ENCODE assay signal across 28 mouse cellular contexts in the genomic region with DNA sequence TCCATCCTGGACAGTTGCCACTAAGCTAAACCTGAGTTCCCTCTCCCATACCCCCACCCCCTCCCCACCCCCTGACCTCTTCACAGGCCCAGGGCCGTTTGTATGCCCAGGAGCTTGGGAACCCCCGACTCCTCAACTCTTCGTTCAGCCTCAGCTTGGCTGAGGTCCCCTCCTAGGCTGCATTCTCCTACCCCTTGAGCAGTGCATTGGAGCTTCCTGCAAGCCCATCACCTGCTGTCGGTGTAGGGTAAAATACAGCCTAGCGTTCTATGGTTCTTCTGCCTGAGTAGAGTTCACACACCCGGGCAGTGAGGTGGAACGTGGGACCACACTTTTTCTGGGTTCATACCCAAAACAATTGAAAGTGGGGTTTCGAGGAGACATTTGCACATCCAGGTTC. TPM values are rescaled to one million over a fixed set of nuclear protein-coding genes. Genes with fewer than 3 reads are reported as not detected.
"Had no signal": no experiment of that assay in that cellular context is flagged by ENCODE, and none has a peak within 500 bp of the region (broad histone marks: within the 10 kb centered on the region; RNA-seq: fewer than 3 reads in every experiment).

No protein-coding gene starts in this region.

- H3K9ac ChIP-seq: embryonic facial prominence, embryonic 12.5 days; embryonic facial prominence, embryonic 13.5 days; embryonic facial prominence, embryonic 15.5 days; forebrain, embryonic 12.5 days; forebrain, embryonic 13.5 days; forebrain, embryonic 15.5 days; forebrain, postnatal 0 days had no signal

- H3K4me3 ChIP-seq: embryonic facial prominence, embryonic 10.5 days; embryonic facial prominence, embryonic 12.5 days; embryonic facial prominence, embryonic 13.5 days; embryonic facial prominence, embryonic 15.5 days; erythroblast, embryonic 14.5 days; forebrain, embryonic 10.5 days; forebrain, embryonic 12.5 days; forebrain, embryonic 13.5 days; forebrain, embryonic 15.5 days; gastrocnemius, adult 2 months had no signal

- DNase-seq: cerebellum, adult 2 months; cerebellum, adult 8-10 months; cerebellum, adult 9-10 months; cerebellum, adult 9-11 months; cerebellum, postnatal 10 days; cerebellum, postnatal 14 days; cerebellum, postnatal 25 days; cerebellum, postnatal 36 days; embryo, embryonic 11 days; forebrain, postnatal 0 days; gastrocnemius, adult 2 months; gastrocnemius, postnatal 10 days; gastrocnemius, postnatal 14 days; gastrocnemius, postnatal 25 days; gastrocnemius, postnatal 36 days; heart, adult 18-20 months had no signal

- H3K9me3 ChIP-seq: embryonic facial prominence, embryonic 10.5 days; embryonic facial prominence, embryonic 12.5 days; embryonic facial prominence, embryonic 13.5 days; embryonic facial prominence, embryonic 15.5 days; forebrain, embryonic 10.5 days; forebrain, embryonic 12.5 days; forebrain, embryonic 13.5 days; forebrain, embryonic 15.5 days had no signal

- ATAC-seq: forebrain, embryonic 13.5 days; forebrain, embryonic 14.5 days; forebrain, embryonic 15.5 days; forebrain, embryonic 16.5 days; forebrain, postnatal 0 days had no signal

- H3K27ac ChIP-seq: embryonic facial prominence, embryonic 10.5 days; embryonic facial prominence, embryonic 12.5 days; embryonic facial prominence, embryonic 13.5 days; embryonic facial prominence, embryonic 15.5 days; forebrain, embryonic 10.5 days; forebrain, embryonic 12.5 days; forebrain, embryonic 13.5 days; forebrain, embryonic 15.5 days; gastrocnemius, adult 2 months had no signal

- H3K4me2 ChIP-seq: embryonic facial prominence, embryonic 12.5 days; embryonic facial prominence, embryonic 13.5 days; embryonic facial prominence, embryonic 15.5 days; forebrain, embryonic 12.5 days; forebrain, embryonic 13.5 days; forebrain, embryonic 15.5 days had no signal

- H3K27me3 ChIP-seq: embryonic facial prominence, embryonic 12.5 days; embryonic facial prominence, embryonic 13.5 days; embryonic facial prominence, embryonic 15.5 days; forebrain, embryonic 12.5 days; forebrain, embryonic 13.5 days; forebrain, embryonic 15.5 days had no signal

- H3K4me1 ChIP-seq: embryonic facial prominence, embryonic 10.5 days; embryonic facial prominence, embryonic 12.5 days; embryonic facial prominence, embryonic 15.5 days; forebrain, embryonic 10.5 days; forebrain, embryonic 12.5 days; forebrain, embryonic 13.5 days; forebrain, embryonic 15.5 days had no signal

- H3K36me3 ChIP-seq: embryonic facial prominence, embryonic 10.5 days; embryonic facial prominence, embryonic 12.5 days; embryonic facial prominence, embryonic 13.5 days; embryonic facial prominence, embryonic 15.5 days; forebrain, embryonic 10.5 days; forebrain, embryonic 12.5 days; forebrain, embryonic 15.5 days had no signal

RNA-seq across cellular contexts. Expression of a gene that starts 58.8 kb away (rescaled TPM):
- total RNA-seq: granulocyte monocyte progenitor cell, adult 5-6 weeks had no signal
